Mouse (Mus musculus): ENCODE measurements around the gene Mfsd2b. TPM values are rescaled to one million over a fixed set of nuclear protein-coding genes. Genes with fewer than 3 reads are reported as not detected.

The Mfsd2b gene
- polyA plus RNA-seq, 1 experiment, result 3.0 TPM

DNA sequence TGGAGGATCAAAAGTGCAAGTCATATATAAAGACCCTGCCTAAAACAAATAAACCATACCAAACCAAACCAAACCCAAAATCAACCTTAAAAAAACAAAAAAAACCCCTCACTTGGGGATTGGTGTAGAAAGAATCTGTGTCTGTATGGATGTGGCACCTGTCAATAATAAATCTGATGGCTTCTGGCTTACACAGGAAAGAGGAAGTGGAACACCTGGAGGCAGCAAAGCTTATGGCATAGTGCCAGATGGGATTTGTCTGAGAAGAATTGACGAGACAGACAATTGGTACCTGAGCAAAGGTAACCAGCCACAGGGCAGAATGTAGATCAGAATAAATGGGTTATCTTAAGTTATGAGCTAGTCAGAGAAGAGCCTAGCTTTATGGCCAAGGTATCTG, 10.9 kb upstream of the Mfsd2b start:
- no peaks in the 10 kb centered on the region for H3K4me1 ChIP-seq (ENCODE audit: control insufficient read depth, insufficient read depth, low read length)
- H3K4me3 ChIP-seq (replicated peaks; ENCODE audit: insufficient read depth, low read depth, low read length), result no peak overlapping the region
- 24% methylated on average over 1 of the region's 1 CpGs for WGBS
- TF ChIP-seq CTCF (IDR thresholded peaks at IDR 0.05; ENCODE audit: borderline replicate concordance, insufficient read depth, low read depth, low read length), result no peak
- no peak for TF ChIP-seq POLR2A (IDR thresholded peaks at IDR 0.05; ENCODE audit: borderline replicate concordance, insufficient read depth, low read length)
- no peak overlapping the region for H3K27ac ChIP-seq (ENCODE audit: insufficient read depth, low read length)
- no peak for DNase-seq
- no peaks in the 10 kb centered on the region for H3K27me3 ChIP-seq (ENCODE audit: control insufficient read depth, insufficient read depth, low read length)

DNA sequence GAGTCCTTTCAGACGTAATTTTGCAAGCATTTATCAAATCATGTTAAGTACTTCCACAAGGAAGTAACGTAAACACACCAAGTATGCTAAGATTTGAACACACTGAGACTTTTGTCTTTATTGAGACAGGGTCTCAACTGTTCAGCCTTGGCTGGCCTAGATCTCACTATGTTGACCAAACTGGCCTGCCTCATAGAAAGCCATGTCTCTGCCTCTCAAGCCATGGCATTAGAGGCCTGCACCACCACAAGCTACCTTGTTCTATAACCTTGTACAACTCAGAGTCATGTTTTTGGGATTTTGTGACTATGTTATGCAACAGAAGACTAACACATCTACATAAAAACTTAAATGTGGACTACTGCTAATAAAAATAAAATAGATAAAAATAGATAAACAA, 7.9 kb upstream of the Mfsd2b start:
- Histone ChIP-seq H3K4me3 (replicated peaks; ENCODE audit: insufficient read depth, low read depth, low read length) (no peak overlapping the region), H3K4me1 (ENCODE audit: control insufficient read depth, insufficient read depth, low read length) (no peaks in the 10 kb centered on the region), H3K27me3 (ENCODE audit: control insufficient read depth, insufficient read depth, low read length) (no peaks in the 10 kb centered on the region), H3K27ac (ENCODE audit: insufficient read depth, low read length) (no peak overlapping the region)
- TF ChIP-seq POLR2A (IDR thresholded peaks at IDR 0.05; ENCODE audit: borderline replicate concordance, insufficient read depth, low read length) (no peak), CTCF (IDR thresholded peaks at IDR 0.05; ENCODE audit: borderline replicate concordance, insufficient read depth, low read depth, low read length) (no peak)
- DNase-seq, result no peak
- 95% methylated on average over 2 of the region's 2 CpGs for WGBS

DNA sequence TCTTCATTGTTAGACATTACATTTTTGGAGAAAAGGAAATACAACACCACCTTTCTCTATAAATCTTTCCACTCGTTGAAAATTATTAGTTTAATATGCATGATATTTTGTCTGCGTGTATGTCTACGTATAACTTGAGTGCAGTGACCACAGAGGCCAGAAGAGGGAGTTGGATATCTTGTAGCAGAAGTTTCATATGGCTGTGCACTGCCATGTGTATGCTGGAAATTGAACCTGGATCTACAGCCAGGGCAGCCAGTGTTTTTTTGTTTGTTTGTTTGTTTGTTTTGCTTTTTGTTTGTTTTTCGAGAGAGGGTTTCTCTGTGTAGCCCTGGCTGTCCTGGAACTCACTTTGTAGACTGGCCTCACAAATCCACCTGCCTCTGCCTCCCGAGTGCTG, 4.9 kb upstream of the Mfsd2b start:
- H3K27ac ChIP-seq (ENCODE audit: insufficient read depth, low read length), result no peak overlapping the region
- H3K27me3 ChIP-seq (ENCODE audit: control insufficient read depth, insufficient read depth, low read length), result no peaks in the 10 kb centered on the region
- H3K4me3 ChIP-seq (replicated peaks; ENCODE audit: insufficient read depth, low read depth, low read length), result no peak overlapping the region
- DNase-seq, result no peak
- 95% methylated on average over 5 of the region's 5 CpGs for WGBS
- 0 out of 2 replicates have a peak, but pooled peaks cover under 1% of the 10 kb centered on the region for H3K4me1 ChIP-seq (ENCODE audit: control insufficient read depth, insufficient read depth, low read length)
- TF ChIP-seq CTCF (IDR thresholded peaks at IDR 0.05; ENCODE audit: borderline replicate concordance, insufficient read depth, low read depth, low read length) (no peak), POLR2A (IDR thresholded peaks at IDR 0.05; ENCODE audit: borderline replicate concordance, insufficient read depth, low read length) (no peak)

DNA sequence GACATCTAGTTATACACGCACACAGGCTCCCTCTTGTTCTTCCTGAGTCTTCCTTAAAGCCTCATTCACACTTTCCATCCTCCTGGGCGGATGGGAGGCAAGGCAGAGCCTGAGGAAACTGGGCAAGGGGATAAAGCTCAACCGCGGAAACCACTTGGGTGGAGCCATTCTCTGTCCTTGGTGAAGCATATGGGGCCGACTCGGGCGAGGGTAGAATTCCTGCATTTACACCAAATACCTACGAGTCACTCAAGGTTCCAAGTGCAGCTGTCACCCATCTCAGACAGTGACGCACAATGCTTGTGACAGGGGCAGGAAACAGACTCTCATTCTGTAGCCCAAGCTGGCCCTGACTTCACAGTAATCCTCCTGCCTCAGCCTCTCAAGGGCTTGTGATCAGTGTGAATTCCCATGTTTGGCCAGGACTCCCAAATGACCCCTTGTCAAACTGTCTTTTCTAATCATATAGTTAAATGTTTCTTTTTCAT, 4.2 kb upstream of the Mfsd2b start:
- no peaks in the 10 kb centered on the region for H3K27me3 ChIP-seq (ENCODE audit: control insufficient read depth, insufficient read depth, low read length)
- no peak for TF ChIP-seq CTCF (IDR thresholded peaks at IDR 0.05; ENCODE audit: borderline replicate concordance, insufficient read depth, low read depth, low read length)
- no peak for TF ChIP-seq POLR2A (IDR thresholded peaks at IDR 0.05; ENCODE audit: borderline replicate concordance, insufficient read depth, low read length)
- DNase-seq, result no peak
- H3K27ac ChIP-seq (ENCODE audit: insufficient read depth, low read length), result no peak overlapping the region
- 0 out of 2 replicates have a peak, but pooled peaks cover 3% of the 10 kb centered on the region for H3K4me1 ChIP-seq (ENCODE audit: control insufficient read depth, insufficient read depth, low read length)
- WGBS, result 76% methylated on average over 9 of the region's 9 CpGs
- no peak overlapping the region for H3K4me3 ChIP-seq (replicated peaks; ENCODE audit: insufficient read depth, low read depth, low read length)

DNA sequence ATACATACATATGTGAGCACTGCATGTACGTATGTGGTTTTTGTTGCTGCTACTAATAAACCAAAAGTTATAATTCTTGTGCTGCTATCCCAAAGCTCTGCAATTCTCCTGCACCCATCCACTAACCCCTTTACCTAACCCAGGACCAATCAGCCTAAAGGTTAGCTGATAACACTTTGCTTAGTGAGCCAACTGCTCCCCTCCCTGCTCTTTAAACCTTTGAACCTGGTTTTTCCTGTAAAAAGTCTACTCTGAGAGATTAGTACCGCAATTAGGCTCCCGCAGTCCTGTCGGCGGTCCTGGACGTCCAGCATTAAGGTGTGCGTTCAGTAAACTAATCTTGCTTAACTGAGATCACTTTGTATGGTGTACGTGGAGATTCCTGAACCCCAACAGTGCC, 1.5 kb upstream of the Mfsd2b start:
- DNase-seq, result no peak
- Histone ChIP-seq H3K27ac (ENCODE audit: insufficient read depth, low read length) (no peak overlapping the region), H3K27me3 (ENCODE audit: control insufficient read depth, insufficient read depth, low read length) (no peaks in the 10 kb centered on the region), H3K4me3 (replicated peaks; ENCODE audit: insufficient read depth, low read depth, low read length) (no peak overlapping the region), H3K4me1 (ENCODE audit: control insufficient read depth, insufficient read depth, low read length) (0 out of 2 replicates have a peak, but pooled peaks cover 3% of the 10 kb centered on the region)
- TF ChIP-seq POLR2A (IDR thresholded peaks at IDR 0.05; ENCODE audit: borderline replicate concordance, insufficient read depth, low read length), result no peak
- no peak for TF ChIP-seq CTCF (IDR thresholded peaks at IDR 0.05; ENCODE audit: borderline replicate concordance, insufficient read depth, low read depth, low read length)
- WGBS, result 92% methylated on average over 8 of the region's 8 CpGs

- WGBS, result 82% methylated on average over 6 of the region's 6 CpGs
- no peak overlapping the region for H3K27ac ChIP-seq (ENCODE audit: insufficient read depth, low read length)
- DNase-seq, result no peak
- H3K4me1 ChIP-seq (ENCODE audit: control insufficient read depth, insufficient read depth, low read length), result 0 out of 2 replicates have a peak, but pooled peaks cover 3% of the 10 kb centered on the region
- TF ChIP-seq POLR2A (IDR thresholded peaks at IDR 0.05; ENCODE audit: borderline replicate concordance, insufficient read depth, low read length) (no peak), CTCF (IDR thresholded peaks at IDR 0.05; ENCODE audit: borderline replicate concordance, insufficient read depth, low read depth, low read length) (no peak)
- H3K27me3 ChIP-seq (ENCODE audit: control insufficient read depth, insufficient read depth, low read length), result no peaks in the 10 kb centered on the region
- H3K4me3 ChIP-seq (replicated peaks; ENCODE audit: insufficient read depth, low read depth, low read length), result no peak overlapping the region
Observed at GRCm38 (mm10) chr12:4873531-4873930, 628 bp downstream of the Mfsd2b start.

GRCm38 (mm10) chr12:4872983-4873477, 1.1 kb downstream of the Mfsd2b start:
- 89% methylated on average over 5 of the region's 5 CpGs for WGBS
- Histone ChIP-seq H3K27ac (ENCODE audit: insufficient read depth, low read length) (no peak overlapping the region), H3K4me1 (ENCODE audit: control insufficient read depth, insufficient read depth, low read length) (0 out of 2 replicates have a peak, but pooled peaks cover 3% of the 10 kb centered on the region), H3K4me3 (replicated peaks; ENCODE audit: insufficient read depth, low read depth, low read length) (no peak overlapping the region), H3K27me3 (ENCODE audit: control insufficient read depth, insufficient read depth, low read length) (no peaks in the 10 kb centered on the region)
- DNase-seq, result no peak
- no peak for TF ChIP-seq POLR2A (IDR thresholded peaks at IDR 0.05; ENCODE audit: borderline replicate concordance, insufficient read depth, low read length)
- no peak for TF ChIP-seq CTCF (IDR thresholded peaks at IDR 0.05; ENCODE audit: borderline replicate concordance, insufficient read depth, low read depth, low read length)

GRCm38 (mm10) chr12:4872273-4872672, 1.9 kb downstream of the Mfsd2b start:
- H3K4me1 ChIP-seq (ENCODE audit: control insufficient read depth, insufficient read depth, low read length), result 0 out of 2 replicates have a peak, but pooled peaks cover 3% of the 10 kb centered on the region
- 61% methylated on average over 4 of the region's 4 CpGs for WGBS
- no peak for DNase-seq
- H3K27ac ChIP-seq (ENCODE audit: insufficient read depth, low read length), result no peak overlapping the region
- no peaks in the 10 kb centered on the region for H3K27me3 ChIP-seq (ENCODE audit: control insufficient read depth, insufficient read depth, low read length)
- TF ChIP-seq POLR2A (IDR thresholded peaks at IDR 0.05; ENCODE audit: borderline replicate concordance, insufficient read depth, low read length) (no peak), CTCF (IDR thresholded peaks at IDR 0.05; ENCODE audit: borderline replicate concordance, insufficient read depth, low read depth, low read length) (no peak)
- H3K4me3 ChIP-seq (replicated peaks; ENCODE audit: insufficient read depth, low read depth, low read length), result no peak overlapping the region

All from cerebellum, adult 2 months (tissue).